8 mouse cellular contexts compared by ENCODE assay signal in the genomic region with DNA sequence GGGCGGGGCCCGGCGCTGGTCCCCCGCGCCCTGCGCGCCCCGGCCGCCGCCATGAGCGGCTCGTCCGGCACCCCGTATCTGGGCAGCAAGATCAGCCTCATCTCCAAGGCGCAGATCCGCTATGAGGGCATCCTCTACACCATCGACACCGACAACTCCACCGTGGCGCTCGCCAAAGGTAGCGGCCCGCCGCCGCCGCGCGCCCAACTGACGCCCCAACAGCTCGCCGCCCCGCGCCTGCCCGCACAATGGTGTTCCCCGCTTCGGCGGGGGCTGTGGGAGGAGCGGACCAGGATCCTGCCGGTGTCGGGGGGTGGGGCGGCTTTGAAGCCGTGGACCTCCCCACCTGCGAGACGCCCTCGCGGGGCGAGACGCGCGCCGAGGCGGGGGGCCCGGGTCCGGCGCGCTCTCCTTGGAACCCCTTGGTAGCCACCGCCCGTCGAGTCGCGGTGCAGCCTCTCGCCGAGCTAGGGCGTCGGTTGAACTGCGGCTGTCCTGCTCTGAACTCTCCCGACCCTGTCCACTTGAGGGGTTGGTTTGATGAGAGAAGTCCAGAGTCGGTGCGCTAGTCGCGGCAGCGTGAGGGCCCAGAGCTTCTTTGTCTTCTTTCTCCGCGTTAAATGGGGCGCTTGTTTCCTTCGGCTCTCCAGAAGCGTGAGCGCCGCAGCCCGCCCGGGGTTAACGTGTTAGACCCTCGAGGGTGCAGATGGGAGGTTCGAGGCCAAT. TPM values are rescaled to one million over a fixed set of nuclear protein-coding genes. Genes with fewer than 3 reads are reported as not detected.
DNase-seq lines count a peak whose midpoint lies in the region; ATAC-seq and TF ChIP-seq lines count a peak whose summit lies in the region.

No protein-coding gene starts in this region.

- peak overlapping the region; percentile 96 for H3K9ac ChIP-seq in embryonic facial prominence, embryonic 13.5 days
- peak overlapping the region; percentile 96 for H3K9ac ChIP-seq in hindbrain, embryonic 11.5 days (ENCODE audit: low read depth, low read length)
- H3K9ac ChIP-seq in midbrain, postnatal 0 days (replicated peaks; ENCODE audit: low read length, poor library complexity, severe bottlenecking), result peak overlapping the region; percentile 91

- H3K4me2 ChIP-seq in embryonic facial prominence, embryonic 13.5 days, result peak overlapping the region; percentile 92
- peak overlapping the region; percentile 93 for H3K4me2 ChIP-seq in hindbrain, embryonic 11.5 days (replicated peaks; ENCODE audit: low read depth, low read length)
- H3K4me2 ChIP-seq in midbrain, postnatal 0 days (ENCODE audit: low read depth, low read length, poor library complexity, severe bottlenecking), result peak overlapping the region; percentile 99

- peaks cover 34% of the 10 kb centered on the region for H3K4me1 ChIP-seq in embryonic facial prominence, embryonic 13.5 days
- H3K4me1 ChIP-seq in hindbrain, embryonic 11.5 days (replicated peaks; ENCODE audit: control insufficient read depth, insufficient read depth, low read length), result peaks cover 24% of the 10 kb centered on the region
- peaks cover 18% of the 10 kb centered on the region; the same call in 1 of the 2 replicates for H3K4me1 ChIP-seq in midbrain, postnatal 0 days (ENCODE audit: insufficient read depth, low read length)

- peak; percentile 48 to 52 for DNase-seq in layer of hippocampus, adult 18-20 months (ENCODE audit: low spot score in 2 of 2)
- DNase-seq in layer of hippocampus, adult 8-10 months (ENCODE audit: low spot score in 2 of 2), result no peak
- DNase-seq in ZHBTc4 (ENCODE audit: low read depth, low spot score), result peak; percentile 49
- DNase-seq in hindbrain, embryonic 11.5 days (ENCODE audit: low spot score), result peak; percentile 62
- peak; percentile 53 for DNase-seq in liver
- DNase-seq in midbrain, postnatal 0 days (ENCODE audit: low spot score), result peak; percentile 36
- peak; percentile 81 for DNase-seq in thymus, postnatal 14 days

- peaks cover 26% of the 10 kb centered on the region for H3K27me3 ChIP-seq in embryonic facial prominence, embryonic 13.5 days
- H3K27me3 ChIP-seq in hindbrain, embryonic 11.5 days (ENCODE audit: control insufficient read depth, insufficient read depth, low read length), result peaks cover 4% of the 10 kb centered on the region
- peaks cover 4% of the 10 kb centered on the region; the same call in 1 of the 2 replicates for H3K27me3 ChIP-seq in midbrain, postnatal 0 days (ENCODE audit: insufficient read depth, low read length)

- TF ChIP-seq CTCF in midbrain, postnatal 0 days (IDR thresholded peaks at IDR 0.05), result no peak

- WGBS in embryonic facial prominence, embryonic 13.5 days, result under 1% methylated on average over 84 of the region's 84 CpGs
- under 1% methylated on average over 66 of the region's 84 CpGs for WGBS in hindbrain, embryonic 11.5 days
- 0% methylated on average over 47 of the region's 84 CpGs for WGBS in midbrain, postnatal 0 days

- peak overlapping the region; percentile 96 for H3K27ac ChIP-seq in embryonic facial prominence, embryonic 13.5 days
- H3K27ac ChIP-seq in hindbrain, embryonic 11.5 days (ENCODE audit: low read depth, low read length), result peak overlapping the region; percentile 95
- peak overlapping the region; percentile 96 for H3K27ac ChIP-seq in midbrain, postnatal 0 days (ENCODE audit: low read depth, low read length)

- peaks cover 27% of the 10 kb centered on the region for H3K36me3 ChIP-seq in embryonic facial prominence, embryonic 13.5 days
- peaks cover 12% of the 10 kb centered on the region for H3K36me3 ChIP-seq in hindbrain, embryonic 11.5 days (ENCODE audit: control insufficient read depth, insufficient read depth, low read length)
- peaks cover 23% of the 10 kb centered on the region for H3K36me3 ChIP-seq in midbrain, postnatal 0 days (ENCODE audit: insufficient read depth, low read length)

- H3K4me3 ChIP-seq in embryonic facial prominence, embryonic 13.5 days, result peak overlapping the region; percentile 96
- peak overlapping the region; percentile 100 for H3K4me3 ChIP-seq in hindbrain, embryonic 11.5 days (ENCODE audit: low read depth, low read length)
- H3K4me3 ChIP-seq in midbrain, postnatal 0 days (ENCODE audit: low read depth, low read length), result peak overlapping the region; percentile 97

- ATAC-seq in embryonic facial prominence, embryonic 13.5 days (ENCODE audit: insufficient number of reproducible peaks, insufficient read depth, low FRiP score, low TSS enrichment, low read depth), result peak; percentile 5; the same call in 1 of the 2 replicates
- peak; percentile 58 for ATAC-seq in hindbrain, embryonic 11.5 days (ENCODE audit: low FRiP score)
- peak; percentile 67 for ATAC-seq in midbrain, postnatal 0 days (ENCODE audit: low FRiP score)

- H3K9me3 ChIP-seq in embryonic facial prominence, embryonic 13.5 days, result no peaks in the 10 kb centered on the region
- no peaks in the 10 kb centered on the region for H3K9me3 ChIP-seq in hindbrain, embryonic 11.5 days (ENCODE audit: control insufficient read depth, low read length)
- H3K9me3 ChIP-seq in midbrain, postnatal 0 days (ENCODE audit: low read length), result no peaks in the 10 kb centered on the region

RNA-seq across cellular contexts. Expression of a gene that starts 0.5 kb away (rescaled TPM):
- total RNA-seq in layer of hippocampus, adult 18-20 months (2021), result 10 to 100 TPM; 97.5 to 98.5 TPM
- total RNA-seq in layer of hippocampus, adult 8-10 months (2022), result 10 to 100 TPM; 83.3 to 97.9 (median 92.6) TPM
- polyA plus RNA-seq in embryonic facial prominence, embryonic 13.5 days (2015; fragmentation: Nextera tagmentation; extraction: Ambion mirVana), result 11.1 and 11.4 TPM in 2 replicates
- 13.5 and 14.6 TPM in 2 replicates for polyA plus RNA-seq in hindbrain, embryonic 11.5 days (2014; fragmentation: Nextera tagmentation; extraction: Ambion mirVana)
- 113 and 118 TPM in 2 replicates for total RNA-seq in midbrain, postnatal 0 days (2014; rRNA removed)
- 22.0 and 23.6 TPM in 2 replicates for polyA plus RNA-seq in midbrain, postnatal 0 days (2015; fragmentation: Nextera tagmentation; extraction: Ambion mirVana)

RNA-seq across cellular contexts. Expression of a gene that starts 16.9 kb away (rescaled TPM):
- 100 to 1,000 TPM; 163 to 171 TPM for total RNA-seq in layer of hippocampus, adult 18-20 months (2021)
- 100 to 1,000 TPM; 152 to 188 (median 166) TPM for total RNA-seq in layer of hippocampus, adult 8-10 months (2022)
- polyA plus RNA-seq in embryonic facial prominence, embryonic 13.5 days (2015; fragmentation: Nextera tagmentation; extraction: Ambion mirVana), result 578 and 596 TPM in 2 replicates
- 756 and 797 TPM in 2 replicates for polyA plus RNA-seq in hindbrain, embryonic 11.5 days (2014; fragmentation: Nextera tagmentation; extraction: Ambion mirVana)
- 197 and 234 TPM in 2 replicates for total RNA-seq in midbrain, postnatal 0 days (2014; rRNA removed)
- 584 and 586 TPM in 2 replicates for polyA plus RNA-seq in midbrain, postnatal 0 days (2015; fragmentation: Nextera tagmentation; extraction: Ambion mirVana)

RNA-seq across cellular contexts. Expression of a gene that starts 17.0 kb away (rescaled TPM):
- total RNA-seq in layer of hippocampus, adult 18-20 months (2021), result 10 to 100 TPM; 45.3 to 45.8 TPM
- total RNA-seq in layer of hippocampus, adult 8-10 months (2022), result 10 to 100 TPM; 41.2 to 46.5 (median 43.2) TPM
- polyA plus RNA-seq in embryonic facial prominence, embryonic 13.5 days (2015; fragmentation: Nextera tagmentation; extraction: Ambion mirVana), result 6.2 and 8.2 TPM in 2 replicates
- 18.5 and 19.9 TPM in 2 replicates for polyA plus RNA-seq in hindbrain, embryonic 11.5 days (2014; fragmentation: Nextera tagmentation; extraction: Ambion mirVana)
- 110 and 111 TPM in 2 replicates for total RNA-seq in midbrain, postnatal 0 days (2014; rRNA removed)
- 49.2 and 52.3 TPM in 2 replicates for polyA plus RNA-seq in midbrain, postnatal 0 days (2015; fragmentation: Nextera tagmentation; extraction: Ambion mirVana)

RNA-seq across cellular contexts. Expression of a gene that starts 45.1 kb away (rescaled TPM):
- 10 to 100 TPM; 17.9 to 18.9 TPM for total RNA-seq in layer of hippocampus, adult 18-20 months (2021)
- total RNA-seq in layer of hippocampus, adult 8-10 months (2022), result 10 to 100 TPM; 15.6 to 25.8 (median 19.3) TPM
- polyA plus RNA-seq in embryonic facial prominence, embryonic 13.5 days (2015; fragmentation: Nextera tagmentation; extraction: Ambion mirVana), result 21.8 and 29.1 TPM in 2 replicates
- polyA plus RNA-seq in hindbrain, embryonic 11.5 days (2014; fragmentation: Nextera tagmentation; extraction: Ambion mirVana), result 26.3 and 31.5 TPM in 2 replicates
- total RNA-seq in midbrain, postnatal 0 days (2014; rRNA removed), result 18.0 and 21.3 TPM in 2 replicates
- 27.3 and 29.1 TPM in 2 replicates for polyA plus RNA-seq in midbrain, postnatal 0 days (2015; fragmentation: Nextera tagmentation; extraction: Ambion mirVana)

RNA-seq across cellular contexts. Expression of a gene that starts 48.9 kb away (rescaled TPM):
- total RNA-seq in layer of hippocampus, adult 18-20 months (2021), result 10 to 100 TPM; 20.8 to 23.7 TPM
- total RNA-seq in layer of hippocampus, adult 8-10 months (2022), result 10 to 100 TPM; 22.0 to 23.5 (median 22.3) TPM
- polyA plus RNA-seq in embryonic facial prominence, embryonic 13.5 days (2015; fragmentation: Nextera tagmentation; extraction: Ambion mirVana), result 3.7 and 3.9 TPM in 2 replicates
- 6.2 and 9.2 TPM in 2 replicates for polyA plus RNA-seq in hindbrain, embryonic 11.5 days (2014; fragmentation: Nextera tagmentation; extraction: Ambion mirVana)
- total RNA-seq in midbrain, postnatal 0 days (2014; rRNA removed), result 11.4 and 15.0 TPM in 2 replicates
- polyA plus RNA-seq in midbrain, postnatal 0 days (2015; fragmentation: Nextera tagmentation; extraction: Ambion mirVana), result 2.2 and 2.9 TPM in 2 replicates

Comparison
In these comparisons a context has a peak if more than half of its experiments do, and no peak if none do; other contexts are left out.
1. DNase-seq: peak in layer of hippocampus, adult 18-20 months (2 of 2), ZHBTc4 (single experiment), hindbrain, embryonic 11.5 days (single experiment), liver (single experiment), midbrain, postnatal 0 days (single experiment) and thymus, postnatal 14 days (single experiment); none in layer of hippocampus, adult 8-10 months (0 of 2).
2. ATAC-seq: peak in every context shown above with its lines; median percentile 67 in midbrain, postnatal 0 days; 58 in hindbrain, embryonic 11.5 days; 5 in embryonic facial prominence, embryonic 13.5 days.
3. Peak in every context shown above with its lines, with median percentiles within 50 percentile points of each other: H3K27ac ChIP-seq, H3K4me2 ChIP-seq, H3K4me3 ChIP-seq and H3K9ac ChIP-seq.